Mouse (Mus musculus) spleen, adult 2 months (tissue): ENCODE measurements around the gene Nubp2.

Experiments used
- CTCF ChIP-seq: fragments of 200-500 bp; IDR thresholded peaks from 2 replicates; pipeline ENCODE4 v1.5.1; 2011; ENCODE audit warnings: mild to moderate bottlenecking, inconsistent platforms; ENCODE audit not compliant: insufficient read depth, insufficient read length, insufficient replicate concordance; ENCODE audit errors: extremely low read depth
- POLR2A ChIP-seq: fragments of 200-500 bp; IDR thresholded peaks from 2 replicates; pipeline ENCODE4 v1.6.1; 2011; ENCODE audit warnings: low read depth, low read length, inconsistent platforms

DNA sequence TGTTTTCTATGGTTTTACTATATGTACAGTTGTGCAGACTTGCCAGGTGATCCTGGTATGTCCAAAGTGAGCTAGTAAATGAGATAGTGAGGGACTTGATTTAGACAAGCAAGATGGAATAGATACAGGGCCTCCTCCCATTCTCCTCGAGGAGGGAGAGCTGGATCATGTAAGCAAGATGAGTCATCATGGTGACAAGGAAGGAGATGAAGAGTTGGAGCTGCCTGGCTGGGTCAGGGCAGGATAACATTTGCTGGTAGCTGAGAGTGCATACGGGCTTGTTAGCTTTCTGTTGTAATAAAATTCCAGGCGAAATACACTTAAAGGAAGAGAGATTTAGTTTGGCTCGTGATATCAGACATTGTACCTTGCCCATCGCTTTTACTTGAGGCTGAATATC, 45.8 kb downstream of the Nubp2 start:
- TF ChIP-seq CTCF (no peak), POLR2A (no peak)
